In genomic region chr5:53162436-53162835, GRCm38 (mm10) we compare ENCODE assay signal across 12 mouse cellular contexts. TPM values are rescaled to one million over a fixed set of nuclear protein-coding genes. Genes with fewer than 3 reads are reported as not detected.
DNase-seq lines count a peak whose midpoint lies in the region; ATAC-seq and TF ChIP-seq lines count a peak whose summit lies in the region.
"Had no signal": no experiment of that assay in that cellular context is flagged by ENCODE, and none has a peak within 500 bp of the region (broad histone marks: within the 10 kb centered on the region; RNA-seq: fewer than 3 reads in every experiment).

No protein-coding gene starts in this region.

- H3K27ac ChIP-seq in layer of hippocampus, adult 2 months = peak overlapping the region; percentile 50; the same call in 1 of the 2 replicates
- H3K27ac ChIP-seq in midbrain, embryonic 15.5 days = no peak overlapping the region
- H3K27ac ChIP-seq: hindbrain, embryonic 13.5 days; liver, embryonic 12.5 days had no signal

- H3K9ac ChIP-seq in midbrain, embryonic 15.5 days = no peak overlapping the region
- H3K9ac ChIP-seq: hindbrain, embryonic 13.5 days; liver, embryonic 12.5 days had no signal

- no peak overlapping the region for H3K4me3 ChIP-seq in layer of hippocampus, adult 2 months
- no peak overlapping the region for H3K4me3 ChIP-seq in midbrain, embryonic 15.5 days
- H3K4me3 ChIP-seq: hindbrain, embryonic 13.5 days; liver, embryonic 12.5 days had no signal

- no peak for TF ChIP-seq CTCF in layer of hippocampus, adult 2 months (conservative IDR thresholded peaks at IDR 0.05)

- no peaks in the 10 kb centered on the region; the same call in 1 of the 2 replicates for H3K36me3 ChIP-seq in midbrain, embryonic 15.5 days (replicated peaks)
- H3K36me3 ChIP-seq: liver, embryonic 12.5 days had no signal

- no peaks in the 10 kb centered on the region for H3K9me3 ChIP-seq in midbrain, embryonic 15.5 days
- H3K9me3 ChIP-seq: hindbrain, embryonic 13.5 days; liver, embryonic 12.5 days had no signal

- peak; percentile 79 for ATAC-seq in frontal cortex, adult (ENCODE audit: low TSS enrichment)
- ATAC-seq in midbrain, embryonic 15.5 days (replicated peaks) = peak; percentile 57; the same call in 1 of the 2 replicates
- no peak for ATAC-seq in activated CD4-positive, CD25-positive, alpha-beta regulatory T cell, adult 4 months
- ATAC-seq: liver, embryonic 12.5 days had no signal

- no peak overlapping the region for H3K4me2 ChIP-seq in midbrain, embryonic 15.5 days
- H3K4me2 ChIP-seq: hindbrain, embryonic 13.5 days; liver, embryonic 12.5 days had no signal

- DNase-seq in layer of hippocampus, adult 2 months (ENCODE audit: low spot score in 2 of 2) = peak in 1 of 2 experiments; percentile 60
- DNase-seq in layer of hippocampus, postnatal 10 days (ENCODE audit: low spot score in 2 of 2) = no peak
- peak; percentile 72 for DNase-seq in cerebellum, adult 9-11 months
- DNase-seq in ovary, postnatal 10 days (ENCODE audit: low spot score) = no peak
- no peak for DNase-seq in adrenal gland, postnatal 10 days
- DNase-seq: kidney, adult 2 months; lung, postnatal 10 days had no signal

- WGBS in midbrain, embryonic 15.5 days = 85% methylated on average over 8 of the region's 8 CpGs

- H3K4me1 ChIP-seq in midbrain, embryonic 15.5 days = no peaks in the 10 kb centered on the region
- H3K4me1 ChIP-seq: hindbrain, embryonic 13.5 days; liver, embryonic 12.5 days had no signal

- H3K27me3 ChIP-seq in midbrain, embryonic 15.5 days (replicated peaks) = no peaks in the 10 kb centered on the region
- H3K27me3 ChIP-seq: hindbrain, embryonic 13.5 days; liver, embryonic 12.5 days had no signal

RNA-seq across cellular contexts. Expression of gene Sel1l3, which starts 51.3 kb away (rescaled TPM):
- 10 to 100 TPM; 38.3 to 40.7 TPM for total RNA-seq in layer of hippocampus, adult 2 months (2021)
- total RNA-seq in layer of hippocampus, postnatal 10 days (2021) = 10 to 100 TPM; 43.1 to 47.0 TPM
- 6.1 and 7.3 TPM in 2 replicates for polyA plus RNA-seq in midbrain, embryonic 15.5 days (2015; fragmentation: Nextera tagmentation; extraction: Ambion mirVana)
- total RNA-seq in adrenal gland, postnatal 10 days (2021) = 10 to 100 TPM in 1 of 2 experiments, 1 to 10 TPM in 1; 5.1 to 11.2 TPM
- not detected for polyA plus RNA-seq in activated CD4-positive, CD25-positive, alpha-beta regulatory T cell, adult 4 months (2017; shearing (Covaris generic))
